In genomic region chr5:122987211-122988020, GRCm38 (mm10) we compare ENCODE assay signal across 9 mouse cellular contexts. TPM values are rescaled to one million over a fixed set of nuclear protein-coding genes. Genes with fewer than 3 reads are reported as not detected.
DNase-seq lines count a peak whose midpoint lies in the region; ATAC-seq and TF ChIP-seq lines count a peak whose summit lies in the region.
"Had no signal": no experiment of that assay in that cellular context is flagged by ENCODE, and none has a peak within 500 bp of the region (broad histone marks: within the 10 kb centered on the region; RNA-seq: fewer than 3 reads in every experiment).

No protein-coding gene starts in this region.

- H3K36me3 ChIP-seq in testis, adult 2 months (ENCODE audit: control insufficient read depth, insufficient read depth, low read length), result no peaks in the 10 kb centered on the region
- H3K36me3 ChIP-seq in stomach, embryonic 15.5 days, result no peaks in the 10 kb centered on the region

- H3K4me2 ChIP-seq in stomach, embryonic 15.5 days, result peak overlapping the region; percentile 89

- no peaks in the 10 kb centered on the region for H3K9me3 ChIP-seq in stomach, embryonic 15.5 days

- peak overlapping the region; percentile 48; the same call in 1 of the 2 replicates for H3K9ac ChIP-seq in stomach, embryonic 15.5 days

- peak overlapping the region; percentile 65 for H3K4me3 ChIP-seq in testis, adult 2 months (ENCODE audit: control insufficient read depth, low read depth, low read length)
- H3K4me3 ChIP-seq in brown adipose tissue, adult 24 weeks (ENCODE audit: insufficient read depth, low read depth, low read length), result peak overlapping the region; percentile 89
- peak overlapping the region; percentile 73 for H3K4me3 ChIP-seq in stomach, embryonic 15.5 days (replicated peaks)

- H3K4me1 ChIP-seq in testis, adult 2 months (ENCODE audit: control insufficient read depth, insufficient read depth, low read length), result peaks cover 7% of the 10 kb centered on the region; the same call in 1 of the 2 replicates
- no peaks in the 10 kb centered on the region; the same call in 1 of the 2 replicates for H3K4me1 ChIP-seq in brown adipose tissue, adult 24 weeks (ENCODE audit: control insufficient read depth, insufficient read depth, insufficient read length, low read length)
- peaks cover 10% of the 10 kb centered on the region for H3K4me1 ChIP-seq in stomach, embryonic 15.5 days

- TF ChIP-seq CTCF in testis, adult 2 months (IDR thresholded peaks at IDR 0.05; ENCODE audit: control insufficient read depth, insufficient read depth, insufficient replicate concordance, low read depth, low read length), result no peak

- 6% methylated on average over 39 of the region's 39 CpGs for WGBS in stomach, embryonic 15.5 days

- no peak for DNase-seq in testis, postnatal 14 days (ENCODE audit: low spot score)
- DNase-seq in gastrocnemius, postnatal 14 days, result peak; percentile 52
- peak; percentile 21 to 44 for DNase-seq in kidney, postnatal 25 days
- DNase-seq in MN1 (ENCODE audit: low spot score), result no peak

- ATAC-seq in megakaryocyte progenitor cell, adult 5-6 weeks (replicated peaks; ENCODE audit: poor library complexity), result 0 out of 2 replicates have a peak, but pooled peaks have one; percentile 12
- 0 out of 2 replicates have a peak, but pooled peaks have one; percentile 15 for ATAC-seq in stomach, embryonic 15.5 days (ENCODE audit: insufficient read depth, low FRiP score, low read depth)

- no peak for TF ChIP-seq POLR2A in testis, adult 2 months (IDR thresholded peaks at IDR 0.05; ENCODE audit: control insufficient read depth, low read depth, low read length)

- peaks cover 6% of the 10 kb centered on the region for H3K27me3 ChIP-seq in testis, adult 2 months (ENCODE audit: control insufficient read depth, insufficient read depth, low read length)
- H3K27me3 ChIP-seq in stomach, embryonic 15.5 days (replicated peaks), result no peaks in the 10 kb centered on the region

- intact Hi-C loops in gastrocnemius, postnatal 14 days (cut with DNase I; ENCODE audit: low total_unique reads), result no loop called here

- H3K27ac ChIP-seq in testis, adult 2 months (ENCODE audit: control insufficient read depth, insufficient read depth, low read depth, low read length), result no peak overlapping the region
- H3K27ac ChIP-seq in brown adipose tissue, adult 24 weeks (replicated peaks; ENCODE audit: low read depth, low read length), result no peak overlapping the region
- no peak overlapping the region for H3K27ac ChIP-seq in stomach, embryonic 15.5 days

RNA-seq across cellular contexts. Expression of gene Kdm2b, which starts 2.2 kb away (rescaled TPM):
- polyA plus RNA-seq in testis, adult 2 months (2012; rRNA removed), result 48.7 and 50.9 TPM in 2 replicates
- 6.3 and 6.5 TPM in 2 replicates for polyA plus RNA-seq in brown adipose tissue, adult 24 weeks (2012; ENCODE audit: insufficient read depth, insufficient read length, missing spikeins)
- total RNA-seq in gastrocnemius, postnatal 14 days (2021), result 10 to 100 TPM; 13.4 to 14.4 TPM
- total RNA-seq in megakaryocyte progenitor cell, adult 5-6 weeks (2015), result 60.0 and 60.4 TPM in 2 replicates
- total RNA-seq in megakaryocyte progenitor cell, adult 5-6 weeks (2017), result 49.0 and 75.4 TPM in 2 replicates
- polyA plus RNA-seq in stomach, embryonic 15.5 days (2015; fragmentation: Nextera tagmentation; extraction: Ambion mirVana), result 29.6 and 31.7 TPM in 2 replicates

RNA-seq across cellular contexts. Expression of gene Orai1, which starts 27.5 kb away (rescaled TPM):
- polyA plus RNA-seq in testis, adult 2 months (2012; rRNA removed), result 68.0 and 71.3 TPM in 2 replicates
- polyA plus RNA-seq in brown adipose tissue, adult 24 weeks (2012; ENCODE audit: insufficient read depth, insufficient read length, missing spikeins), result 6.9 and 7.6 TPM in 2 replicates
- 10 to 100 TPM; 39.5 to 47.6 TPM for total RNA-seq in gastrocnemius, postnatal 14 days (2021)
- total RNA-seq in megakaryocyte progenitor cell, adult 5-6 weeks (2015), result 66.5 and 68.6 TPM in 2 replicates
- total RNA-seq in megakaryocyte progenitor cell, adult 5-6 weeks (2017), result 13.5 and 20.8 TPM in 2 replicates
- polyA plus RNA-seq in stomach, embryonic 15.5 days (2015; fragmentation: Nextera tagmentation; extraction: Ambion mirVana), result 20.0 and 20.3 TPM in 2 replicates

RNA-seq across cellular contexts. Expression of gene Morn3, which starts 59.4 kb away (rescaled TPM):
- polyA plus RNA-seq in testis, adult 2 months (2012; rRNA removed), result 272 and 285 TPM in 2 replicates
- not detected in 2 replicates for polyA plus RNA-seq in brown adipose tissue, adult 24 weeks (2012; ENCODE audit: insufficient read depth, insufficient read length, missing spikeins)
- not detected for total RNA-seq in gastrocnemius, postnatal 14 days (2021)
- total RNA-seq in megakaryocyte progenitor cell, adult 5-6 weeks (2015), result not detected in 2 replicates
- total RNA-seq in megakaryocyte progenitor cell, adult 5-6 weeks (2017), result not detected in 2 replicates
- polyA plus RNA-seq in stomach, embryonic 15.5 days (2015; fragmentation: Nextera tagmentation; extraction: Ambion mirVana), result 0.54 TPM in 1 of 2 replicates, not detected in the other
- total RNA-seq: heart, postnatal 36 days had no signal

Comparison
In these comparisons a context has a peak if more than half of its experiments do, and no peak if none do; other contexts are left out.
1. DNase-seq: peak in gastrocnemius, postnatal 14 days (single experiment) and kidney, postnatal 25 days (2 of 2); none in testis, postnatal 14 days (single experiment) and MN1 (single experiment).
2. RNA of gene Morn3, which starts 59.4 kb away (polyA plus RNA-seq): 272 to 285 TPM in testis, adult 2 months; 0.54 TPM in stomach, embryonic 15.5 days and not detected in brown adipose tissue, adult 24 weeks; every median in the first group is over 100 times any median in the second.
3. Peak in every context shown above with its lines, with median percentiles within 50 percentile points of each other: H3K4me3 ChIP-seq.